Mouse (Mus musculus) megakaryocyte, embryonic 14.5 days (primary cell): Measurements from ENCODE around the gene Lypd1. TPM values are rescaled to one million over a fixed set of nuclear protein-coding genes. Genes with fewer than 3 reads are reported as not detected.

Source experiments
- H3K27me3 ChIP-seq: replicated peaks from 2 replicates; pipeline ENCODE3; 2012; ENCODE audit warnings: inconsistent platforms
- H3K36me3 ChIP-seq: replicated peaks from 2 replicates; pipeline ENCODE3; 2012; ENCODE audit warnings: low read length, inconsistent platforms, mixed read lengths
- H3K4me1 ChIP-seq: 2 replicates; pipeline ENCODE4 v1.6.1; 2012; ENCODE audit warnings: inconsistent platforms
- H3K4me3 ChIP-seq: replicated peaks from 2 replicates; pipeline ENCODE3; 2012; ENCODE audit warnings: moderate library complexity, mild to moderate bottlenecking, inconsistent platforms
- H3K9me3 ChIP-seq: 2 replicates; pipeline ENCODE4 v1.6.1; 2012; ENCODE audit warnings: inconsistent platforms
- FLI1 ChIP-seq: IDR thresholded peaks from 2 replicates; pipeline ENCODE4 v1.6.1; 2012; ENCODE audit warnings: low read length, inconsistent platforms, mixed read lengths
- GATA1 ChIP-seq: IDR thresholded peaks from 3 replicates; pipeline ENCODE4 v1.6.1; 2012; ENCODE audit warnings: mixed read lengths, low read length, inconsistent platforms, borderline replicate concordance
- polyA plus RNA-seq: library from polyadenylated mRNA; stranded (reverse); fragments of >175 nt; gene quantifications from 2 replicates; pipeline ENCODE4 v1.2.3, GENCODE M21; 2012; ENCODE audit warnings: low replicate concordance; ENCODE audit not compliant: insufficient read depth

Gene Lypd1
- polyA plus RNA-seq: 0.91 and 6.4 TPM in 2 replicates

DNA sequence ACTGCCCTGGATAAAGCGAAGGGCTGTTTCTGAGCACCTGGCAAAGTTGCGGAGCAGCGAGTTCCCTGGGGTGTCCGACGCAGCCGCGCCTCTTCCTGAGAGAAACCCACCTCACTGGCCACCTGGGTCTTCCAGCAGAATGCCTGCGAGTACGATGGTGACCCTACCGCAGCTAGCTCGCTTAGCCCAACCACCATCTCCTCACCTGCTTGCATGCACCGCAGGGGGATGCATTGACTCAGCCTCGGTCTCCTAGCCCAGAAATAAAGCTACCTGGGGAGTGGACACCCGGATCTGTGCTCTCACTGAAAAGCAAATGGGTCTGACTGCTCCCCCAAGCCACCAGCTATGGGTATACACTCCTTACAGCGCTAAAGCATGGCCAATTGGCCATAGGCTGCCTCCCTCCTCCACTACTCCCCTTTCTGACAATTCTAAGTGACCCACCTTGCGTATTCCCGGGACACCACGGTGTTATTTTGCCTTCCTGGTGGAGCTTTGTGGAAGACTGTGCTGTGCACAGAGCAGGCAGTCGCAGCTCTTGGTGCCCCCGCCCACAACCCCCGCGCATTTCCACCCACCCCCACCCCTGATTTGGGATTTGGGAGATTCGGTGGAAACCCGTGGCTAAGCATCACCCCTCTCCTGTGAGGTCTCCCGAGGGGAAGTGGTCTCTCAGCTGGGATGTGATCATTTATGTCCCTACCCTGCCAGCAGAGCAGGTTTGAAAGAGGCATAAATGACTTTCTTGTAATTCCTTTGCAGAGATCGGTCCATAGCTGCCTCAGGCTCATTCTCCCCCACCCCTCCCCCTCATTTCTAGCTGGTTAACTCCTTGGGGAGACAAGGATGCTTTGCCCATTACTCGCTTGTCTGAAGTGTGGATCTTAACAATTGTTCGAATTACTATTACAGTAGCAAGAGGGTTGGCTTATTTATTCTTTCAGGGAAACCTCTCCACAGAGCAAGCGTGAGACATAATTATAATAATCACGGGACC is at the start of gene Lypd1:
Lypd1 (minus strand) TSS at position 501 of the 1,000 bp plus-strand sequence.
- TF ChIP-seq GATA1 (no peak), FLI1 (no peak)
- Histone ChIP-seq H3K9me3 (no peaks in the 10 kb centered on the region), H3K36me3 (no peaks in the 10 kb centered on the region), H3K4me1 (peaks cover 21% of the 10 kb centered on the region), H3K4me3 (peak within 1 kb of the TSS; percentile 82), H3K27me3 (peaks cover 46% of the 10 kb centered on the region)

DNA sequence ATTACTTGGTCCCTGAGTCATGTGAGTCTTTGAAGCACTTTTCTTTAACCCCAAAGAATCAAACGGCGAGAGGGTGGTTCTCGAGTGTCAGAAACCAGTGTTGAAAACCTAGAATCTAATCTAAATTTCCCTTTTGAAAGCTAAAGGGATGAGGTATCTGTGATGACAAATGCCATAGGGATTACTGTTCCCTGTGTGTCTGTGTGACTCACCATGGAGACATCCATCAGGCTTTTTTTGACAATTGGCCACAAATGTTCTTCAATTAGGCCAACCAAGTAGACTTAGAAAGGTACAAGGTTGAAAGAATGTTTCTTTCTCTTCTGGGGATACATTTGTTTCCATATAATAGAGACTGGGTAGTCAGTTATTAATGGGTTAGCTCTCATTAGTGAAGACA is 38.1 kb upstream of the Lypd1 start:
- Histone ChIP-seq H3K27me3 (no peaks in the 10 kb centered on the region), H3K4me1 (no peaks in the 10 kb centered on the region), H3K36me3 (no peaks in the 10 kb centered on the region), H3K9me3 (no peaks in the 10 kb centered on the region), H3K4me3 (no peak overlapping the region)
- no peak for TF ChIP-seq GATA1
- TF ChIP-seq FLI1: no peak

DNA sequence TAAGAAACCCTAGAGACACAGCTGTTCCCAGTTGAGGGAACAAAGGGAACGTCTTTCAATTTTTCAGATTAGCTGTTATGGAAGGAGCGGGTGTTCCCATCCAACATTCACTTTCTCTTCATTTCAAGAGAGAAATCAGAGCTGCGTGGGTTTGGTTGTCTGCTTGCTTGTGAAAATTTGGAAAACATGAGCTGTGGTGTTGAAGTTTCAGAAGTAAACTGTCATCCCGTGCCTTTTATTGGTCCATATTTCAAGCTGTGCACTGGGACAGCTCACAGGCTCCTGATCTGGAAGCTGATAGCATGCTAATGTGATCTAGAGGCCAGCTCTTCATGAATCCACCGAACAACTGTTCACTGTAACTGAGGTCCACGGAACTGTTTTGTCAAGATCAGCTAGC is 36.2 kb upstream of the Lypd1 start:
- TF ChIP-seq FLI1: no peak
- no peak for TF ChIP-seq GATA1
- H3K9me3 ChIP-seq: no peaks in the 10 kb centered on the region
- no peaks in the 10 kb centered on the region for H3K4me1 ChIP-seq
- H3K36me3 ChIP-seq: no peaks in the 10 kb centered on the region
- H3K4me3 ChIP-seq: no peak overlapping the region
- no peaks in the 10 kb centered on the region for H3K27me3 ChIP-seq

DNA sequence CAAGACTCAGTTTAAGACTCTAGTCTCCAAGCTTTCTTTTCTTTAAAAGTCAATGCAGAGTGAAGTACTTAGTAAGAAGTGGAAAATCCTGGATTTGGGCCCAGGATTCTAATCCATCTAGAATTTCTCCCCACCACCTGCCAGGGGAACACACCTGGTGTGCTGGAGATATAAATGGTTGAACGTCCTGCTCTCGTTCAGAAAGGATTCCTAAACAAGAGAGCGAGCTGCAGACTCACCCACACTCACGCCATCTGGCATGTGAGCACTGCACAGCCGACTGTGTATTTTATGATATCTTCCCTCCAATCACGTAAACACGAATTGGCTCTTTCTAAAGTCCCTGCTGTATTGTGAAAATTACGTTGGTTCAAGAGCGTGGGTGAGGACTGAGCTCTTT is 32.2 kb upstream of the Lypd1 start:
- Histone ChIP-seq H3K4me1 (no peaks in the 10 kb centered on the region), H3K9me3 (no peaks in the 10 kb centered on the region), H3K4me3 (no peak overlapping the region), H3K27me3 (no peaks in the 10 kb centered on the region), H3K36me3 (no peaks in the 10 kb centered on the region)
- TF ChIP-seq FLI1: no peak

DNA sequence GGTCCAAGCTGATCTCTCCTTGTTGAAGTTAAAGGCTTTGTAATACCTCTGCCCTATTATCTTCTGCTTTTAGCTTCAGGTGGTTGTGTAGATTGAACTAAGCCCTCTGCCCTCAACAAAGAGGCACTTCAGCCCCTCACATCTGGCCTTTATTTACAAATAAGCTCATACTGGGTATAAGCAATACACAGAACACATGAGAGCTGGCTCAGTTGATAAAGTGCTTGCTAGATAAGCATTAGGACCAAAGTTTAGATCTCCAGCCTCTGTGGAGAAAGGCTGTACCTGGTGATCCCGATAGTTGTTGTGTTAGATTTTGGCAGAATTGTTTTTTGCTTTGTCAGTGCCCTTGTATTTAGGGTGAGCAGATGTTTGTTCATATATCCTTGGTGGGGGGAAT is 30.4 kb upstream of the Lypd1 start:
- H3K9me3 ChIP-seq: 0 out of 2 replicates have a peak, but pooled peaks cover 3% of the 10 kb centered on the region
- no peak overlapping the region for H3K4me3 ChIP-seq
- no peaks in the 10 kb centered on the region for H3K27me3 ChIP-seq
- H3K4me1 ChIP-seq: no peaks in the 10 kb centered on the region
- TF ChIP-seq FLI1: no peak
- TF ChIP-seq GATA1: no peak
- H3K36me3 ChIP-seq: no peaks in the 10 kb centered on the region

DNA sequence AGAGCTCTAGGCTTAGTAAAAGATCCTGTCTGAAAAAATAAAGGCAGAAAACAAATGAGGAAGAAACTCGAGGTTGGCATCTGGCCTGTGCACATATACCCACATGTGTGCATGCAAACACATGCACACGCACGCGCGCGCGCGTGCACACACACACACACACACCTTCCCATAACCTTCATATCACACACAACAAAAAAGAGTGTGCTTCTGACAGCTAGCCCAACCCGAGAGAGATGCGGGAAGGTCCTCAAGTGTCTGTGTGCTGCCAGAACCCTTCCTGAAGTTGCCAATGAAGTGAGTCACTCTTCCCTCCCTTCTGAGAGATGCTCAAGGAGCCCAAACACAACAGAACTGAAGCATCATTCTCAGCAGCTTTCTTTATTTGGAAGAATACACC is 12.6 kb upstream of the Lypd1 start:
- H3K36me3 ChIP-seq: no peaks in the 10 kb centered on the region
- H3K9me3 ChIP-seq: no peaks in the 10 kb centered on the region
- H3K4me3 ChIP-seq: no peak overlapping the region

DNA sequence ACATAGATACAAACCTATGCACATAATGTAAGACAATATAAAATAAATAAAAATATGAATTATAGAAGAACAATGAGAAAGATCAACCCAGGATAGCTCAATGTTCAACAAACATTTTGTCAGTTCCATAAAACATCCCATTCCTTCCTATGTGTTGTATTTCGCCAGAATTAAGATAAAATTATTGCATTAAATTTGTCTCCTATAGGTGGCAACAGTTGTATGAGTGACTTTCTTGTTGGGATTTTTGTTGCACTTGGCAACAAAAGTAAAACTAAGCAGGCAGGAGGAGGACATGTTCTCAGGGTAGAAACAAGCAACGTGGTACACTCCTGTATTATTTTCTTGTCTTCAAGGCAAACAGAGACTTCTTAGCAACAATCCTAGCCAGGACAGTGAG is 10.2 kb upstream of the Lypd1 start:
- no peak overlapping the region for H3K4me3 ChIP-seq
- H3K36me3 ChIP-seq: no peaks in the 10 kb centered on the region
- no peaks in the 10 kb centered on the region for H3K27me3 ChIP-seq
- no peaks in the 10 kb centered on the region for H3K4me1 ChIP-seq
- H3K9me3 ChIP-seq: no peaks in the 10 kb centered on the region
- TF ChIP-seq FLI1 (no peak), GATA1 (no peak)

More for the DNA sequence above, 12.6 kb upstream of the Lypd1 start:
- Histone ChIP-seq H3K4me1 (no peaks in the 10 kb centered on the region), H3K27me3 (no peaks in the 10 kb centered on the region)
- TF ChIP-seq FLI1 (no peak), GATA1 (no peak)

DNA sequence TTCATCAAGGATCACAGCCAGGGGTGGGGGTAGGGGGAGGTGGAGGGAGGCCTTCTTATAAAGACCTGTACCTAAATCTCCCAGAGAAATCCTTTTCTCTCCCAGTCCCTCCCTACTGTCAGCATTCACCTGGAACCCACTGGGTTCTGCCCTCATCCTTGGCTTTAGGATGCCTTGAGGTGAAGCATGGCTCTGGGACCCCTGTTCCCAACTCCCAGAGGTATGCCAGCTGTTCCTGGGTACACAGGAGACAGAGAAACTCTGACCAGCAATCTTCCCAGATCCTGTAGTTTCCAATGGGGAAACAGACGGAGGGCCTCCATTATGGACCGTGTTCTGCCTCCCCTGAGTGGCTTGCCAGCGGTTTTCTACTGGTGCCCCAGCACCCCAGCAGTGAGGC is 7.8 kb upstream of the Lypd1 start:
- H3K9me3 ChIP-seq: no peaks in the 10 kb centered on the region

DNA sequence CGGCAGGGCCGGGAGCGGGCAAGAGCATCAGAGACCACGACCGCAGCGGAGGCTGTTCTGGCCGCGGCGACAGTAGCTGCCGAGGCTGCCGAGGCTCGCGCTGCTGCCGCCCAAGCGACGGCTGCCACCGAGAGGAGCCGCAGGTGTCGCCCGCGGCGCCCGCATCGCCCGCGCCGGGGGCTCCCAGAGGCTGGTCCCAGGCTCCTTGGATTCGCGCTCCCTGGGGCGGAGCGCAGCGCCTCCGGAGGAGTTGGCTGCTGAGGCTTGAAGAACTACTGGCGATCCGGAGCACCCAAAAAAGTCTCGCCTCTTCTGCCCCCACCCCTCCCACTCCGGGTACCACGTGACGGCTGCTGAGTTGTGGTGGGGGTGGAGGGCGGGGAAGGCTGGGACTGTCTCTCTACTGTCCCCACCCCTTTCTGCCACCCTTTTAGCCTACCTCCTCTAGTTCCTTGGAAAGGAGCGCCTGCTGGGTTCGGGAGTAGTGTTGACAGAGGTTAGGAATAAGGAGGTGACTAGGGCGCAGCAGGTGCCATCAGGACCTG is 928 bp downstream of the Lypd1 start:
- Histone ChIP-seq H3K36me3 (no peaks in the 10 kb centered on the region), H3K4me1 (peaks cover 21% of the 10 kb centered on the region), H3K9me3 (no peaks in the 10 kb centered on the region), H3K27me3 (peaks cover 46% of the 10 kb centered on the region), H3K4me3 (peak overlapping the region; percentile 82)
- no peak for TF ChIP-seq FLI1
- no peak for TF ChIP-seq GATA1

More for the DNA sequence above, 7.8 kb upstream of the Lypd1 start:
- H3K36me3 ChIP-seq: no peaks in the 10 kb centered on the region
- no peak overlapping the region for H3K4me3 ChIP-seq
- H3K4me1 ChIP-seq: no peaks in the 10 kb centered on the region
- TF ChIP-seq FLI1 (no peak), GATA1 (no peak)
- H3K27me3 ChIP-seq: no peaks in the 10 kb centered on the region

DNA sequence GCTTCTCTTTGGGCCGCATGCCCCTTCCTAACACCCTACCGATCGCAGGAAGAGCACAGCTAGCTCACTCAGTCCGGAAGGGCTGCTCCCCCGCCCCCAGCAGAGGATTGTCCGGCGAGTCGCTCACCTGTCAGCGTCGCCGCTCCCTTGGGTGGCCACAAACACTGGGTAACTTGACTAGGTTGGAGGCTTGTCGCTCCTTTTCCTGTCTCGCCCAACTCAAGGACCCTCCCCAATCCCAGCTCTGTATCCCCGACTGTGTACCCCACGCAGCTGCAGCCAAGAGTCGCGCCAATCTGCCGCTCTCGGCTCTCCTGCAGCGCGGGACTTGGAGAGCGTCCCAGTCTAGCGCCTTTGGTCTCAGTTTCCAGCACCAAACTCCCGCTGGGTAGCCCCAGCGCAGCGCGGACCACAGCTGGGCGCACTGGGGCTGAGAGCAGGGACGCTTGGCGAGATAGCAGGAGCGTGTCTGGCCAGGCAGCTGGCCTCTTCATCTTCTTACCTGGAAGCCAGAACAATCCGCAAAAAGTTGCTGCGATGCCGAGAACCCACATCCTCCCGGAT is 1.5 kb downstream of the Lypd1 start:
- Histone ChIP-seq H3K4me3 (peak overlapping the region; percentile 82), H3K4me1 (peaks cover 21% of the 10 kb centered on the region), H3K9me3 (no peaks in the 10 kb centered on the region), H3K27me3 (peaks cover 46% of the 10 kb centered on the region), H3K36me3 (no peaks in the 10 kb centered on the region)
- TF ChIP-seq FLI1 (no peak), GATA1 (no peak)
